Mouse (Mus musculus): ENCODE data around the gene March4. TPM values are rescaled to one million over a fixed set of nuclear protein-coding genes. Genes with fewer than 3 reads are reported as not detected.

March4 gene
- polyA plus RNA-seq, 1 experiment: not detected

- H3K36me3 ChIP-seq (ENCODE audit: control insufficient read depth): no peaks in the 10 kb centered on the region
- H3K9me3 ChIP-seq (ENCODE audit: control insufficient read depth, low read length): no peaks in the 10 kb centered on the region
- no peak for TF ChIP-seq TAL1 (IDR thresholded peaks at IDR 0.05; ENCODE audit: low read length)
- TF ChIP-seq GATA1 (IDR thresholded peaks at IDR 0.05; ENCODE audit: low read length): no peak
- no peak overlapping the region for H3K4me3 ChIP-seq (replicated peaks)
- H3K27me3 ChIP-seq (ENCODE audit: control insufficient read depth): peaks cover 28% of the 10 kb centered on the region
- H3K4me1 ChIP-seq (ENCODE audit: control insufficient read depth): no peaks in the 10 kb centered on the region
Observed at GRCm38 (mm10) chr1:72535725-72536571, 782 bp downstream of the March4 start.

GRCm38 (mm10) chr1:72533439-72533838, 3.3 kb downstream of the March4 start:
- no peaks in the 10 kb centered on the region for H3K36me3 ChIP-seq (ENCODE audit: control insufficient read depth)
- no peaks in the 10 kb centered on the region for H3K4me1 ChIP-seq (ENCODE audit: control insufficient read depth)
- H3K9me3 ChIP-seq (ENCODE audit: control insufficient read depth, low read length): no peaks in the 10 kb centered on the region
- no peak overlapping the region for H3K4me3 ChIP-seq (replicated peaks)
- TF ChIP-seq GATA1 (IDR thresholded peaks at IDR 0.05; ENCODE audit: low read length): no peak
- H3K27me3 ChIP-seq (ENCODE audit: control insufficient read depth): peaks cover 28% of the 10 kb centered on the region

- Histone ChIP-seq H3K9me3 (ENCODE audit: control insufficient read depth, low read length) (no peaks in the 10 kb centered on the region), H3K4me1 (ENCODE audit: control insufficient read depth) (no peaks in the 10 kb centered on the region), H3K27me3 (ENCODE audit: control insufficient read depth) (peaks cover 28% of the 10 kb centered on the region), H3K36me3 (ENCODE audit: control insufficient read depth) (no peaks in the 10 kb centered on the region), H3K4me3 (replicated peaks) (no peak overlapping the region)
- TF ChIP-seq TAL1 (IDR thresholded peaks at IDR 0.05; ENCODE audit: low read length): no peak
- no peak for TF ChIP-seq GATA1 (IDR thresholded peaks at IDR 0.05; ENCODE audit: low read length)
Observed at GRCm38 (mm10) chr1:72532926-72533325, 3.8 kb downstream of the March4 start.

GRCm38 (mm10) chr1:72530516-72531196, 6.1 kb downstream of the March4 start:
- TF ChIP-seq GATA1 (IDR thresholded peaks at IDR 0.05; ENCODE audit: low read length): no peak
- no peak for TF ChIP-seq TAL1 (IDR thresholded peaks at IDR 0.05; ENCODE audit: low read length)
- Histone ChIP-seq H3K4me1 (ENCODE audit: control insufficient read depth) (no peaks in the 10 kb centered on the region), H3K4me3 (replicated peaks) (no peak overlapping the region), H3K36me3 (ENCODE audit: control insufficient read depth) (no peaks in the 10 kb centered on the region), H3K27me3 (ENCODE audit: control insufficient read depth) (peaks cover 9% of the 10 kb centered on the region), H3K9me3 (ENCODE audit: control insufficient read depth, low read length) (no peaks in the 10 kb centered on the region)

- H3K4me3 ChIP-seq (replicated peaks): no peak overlapping the region
- no peaks in the 10 kb centered on the region for H3K4me1 ChIP-seq (ENCODE audit: control insufficient read depth)
- no peaks in the 10 kb centered on the region for H3K9me3 ChIP-seq (ENCODE audit: control insufficient read depth, low read length)
- no peaks in the 10 kb centered on the region for H3K36me3 ChIP-seq (ENCODE audit: control insufficient read depth)
- H3K27me3 ChIP-seq (ENCODE audit: control insufficient read depth): no peaks in the 10 kb centered on the region
- TF ChIP-seq GATA1 (IDR thresholded peaks at IDR 0.05; ENCODE audit: low read length) (no peak), TAL1 (IDR thresholded peaks at IDR 0.05; ENCODE audit: low read length) (no peak)
Observed at GRCm38 (mm10) chr1:72529192-72529591, 7.5 kb downstream of the March4 start.

GRCm38 (mm10) chr1:72523601-72524000, 13.1 kb downstream of the March4 start:
- Histone ChIP-seq H3K36me3 (ENCODE audit: control insufficient read depth) (no peaks in the 10 kb centered on the region), H3K27me3 (ENCODE audit: control insufficient read depth) (no peaks in the 10 kb centered on the region)

GRCm38 (mm10) chr1:72510778-72511520, 25.8 kb downstream of the March4 start:
- Histone ChIP-seq H3K9me3 (ENCODE audit: control insufficient read depth, low read length) (no peaks in the 10 kb centered on the region), H3K4me1 (ENCODE audit: control insufficient read depth) (no peaks in the 10 kb centered on the region), H3K27me3 (ENCODE audit: control insufficient read depth) (no peaks in the 10 kb centered on the region), H3K36me3 (ENCODE audit: control insufficient read depth) (no peaks in the 10 kb centered on the region), H3K4me3 (replicated peaks) (no peak overlapping the region)
- no peak for TF ChIP-seq GATA1 (IDR thresholded peaks at IDR 0.05; ENCODE audit: low read length)
- TF ChIP-seq TAL1 (IDR thresholded peaks at IDR 0.05; ENCODE audit: low read length): no peak

More at GRCm38 (mm10) chr1:72523601-72524000, 13.1 kb downstream of the March4 start:
- no peak overlapping the region for H3K4me3 ChIP-seq (replicated peaks)
- H3K9me3 ChIP-seq (ENCODE audit: control insufficient read depth, low read length): no peaks in the 10 kb centered on the region
- TF ChIP-seq TAL1 (IDR thresholded peaks at IDR 0.05; ENCODE audit: low read length) (no peak), GATA1 (IDR thresholded peaks at IDR 0.05; ENCODE audit: low read length) (no peak)
- no peaks in the 10 kb centered on the region for H3K4me1 ChIP-seq (ENCODE audit: control insufficient read depth)

- Histone ChIP-seq H3K27me3 (ENCODE audit: control insufficient read depth) (no peaks in the 10 kb centered on the region), H3K36me3 (ENCODE audit: control insufficient read depth) (no peaks in the 10 kb centered on the region), H3K4me1 (ENCODE audit: control insufficient read depth) (no peaks in the 10 kb centered on the region), H3K4me3 (replicated peaks) (no peak overlapping the region), H3K9me3 (ENCODE audit: control insufficient read depth, low read length) (no peaks in the 10 kb centered on the region)
- no peak for TF ChIP-seq TAL1 (IDR thresholded peaks at IDR 0.05; ENCODE audit: low read length)
- no peak for TF ChIP-seq GATA1 (IDR thresholded peaks at IDR 0.05; ENCODE audit: low read length)
Observed at GRCm38 (mm10) chr1:72509551-72509950, 27.2 kb downstream of the March4 start.

- TF ChIP-seq GATA1 (IDR thresholded peaks at IDR 0.05; ENCODE audit: low read length) (no peak), TAL1 (IDR thresholded peaks at IDR 0.05; ENCODE audit: low read length) (no peak)
- no peaks in the 10 kb centered on the region for H3K9me3 ChIP-seq (ENCODE audit: control insufficient read depth, low read length)
- H3K4me3 ChIP-seq (replicated peaks): no peak overlapping the region
- no peaks in the 10 kb centered on the region for H3K36me3 ChIP-seq (ENCODE audit: control insufficient read depth)
- no peaks in the 10 kb centered on the region for H3K27me3 ChIP-seq (ENCODE audit: control insufficient read depth)
- no peaks in the 10 kb centered on the region for H3K4me1 ChIP-seq (ENCODE audit: control insufficient read depth)
Observed at GRCm38 (mm10) chr1:72507670-72508069, 29.1 kb downstream of the March4 start.
